Mouse (Mus musculus) erythroblast, embryonic 14.5 days (primary cell): ENCODE results near the gene Tex33.

Experiments
- GATA1 ChIP-seq: IDR thresholded peaks from 2 replicates; pipeline ENCODE4 v1.6.1; 2012; ENCODE audit warnings: low read length, inconsistent platforms, mixed read lengths
- TAL1 ChIP-seq: IDR thresholded peaks from 3 replicates; pipeline ENCODE4 v1.6.1; 2012; ENCODE audit warnings: low read length, inconsistent platforms, mixed read lengths

DNA sequence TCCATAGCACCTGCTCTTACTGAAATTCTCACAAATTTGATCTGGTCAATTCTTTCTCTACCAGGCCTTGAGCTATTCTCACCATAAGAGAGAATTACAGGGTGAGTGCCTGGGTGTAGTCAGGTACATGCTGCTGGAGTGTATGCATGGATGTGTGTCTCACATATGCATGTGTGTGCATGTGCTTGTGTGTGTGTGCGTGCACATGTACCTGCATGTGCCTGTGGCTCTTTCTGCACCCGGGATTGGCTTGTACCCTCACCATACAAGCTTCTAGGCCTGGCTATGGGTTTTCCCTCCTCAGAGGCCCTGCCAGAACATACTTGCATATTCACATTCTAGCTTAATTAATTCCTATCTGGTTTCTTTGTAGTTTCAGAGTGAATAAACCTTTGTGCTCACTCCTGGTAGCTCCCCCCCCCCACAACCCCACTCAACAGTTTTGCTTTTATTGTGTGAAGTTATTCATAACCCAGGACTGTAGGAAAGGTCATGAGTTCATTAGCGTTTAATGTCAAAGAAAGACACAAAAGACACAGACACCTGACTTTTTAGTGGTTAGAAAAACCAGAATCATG is 67.1 kb downstream of the Tex33 start:
- TF ChIP-seq GATA1 (no peak), TAL1 (no peak)
